Mouse (Mus musculus) C2C12 (cell line): ENCODE data around the gene Stx11. TPM values are rescaled to one million over a fixed set of nuclear protein-coding genes. Genes with fewer than 3 reads are reported as not detected.

ENCODE experiments used
- H3K27me3 ChIP-seq: one replicate; pipeline ENCODE4 v1.6.1; 2011; ENCODE audit not compliant: control insufficient read depth, insufficient read depth, insufficient read length
- H3K36me3 ChIP-seq: one replicate; pipeline ENCODE4 v1.6.1; 2011; ENCODE audit not compliant: control insufficient read depth, insufficient read depth
- H3K4me3 ChIP-seq: one replicate; pipeline ENCODE4 v1.5.1; 2011; ENCODE audit warnings: mild to moderate bottlenecking, control low read depth; ENCODE audit not compliant: poor library complexity, insufficient read depth, severe bottlenecking
- H3K79me2 ChIP-seq: one replicate; pipeline ENCODE4 v1.6.1; 2011; ENCODE audit not compliant: control insufficient read depth, insufficient read depth
- H3K79me3 ChIP-seq: one replicate; pipeline ENCODE4 v1.6.1; 2011; ENCODE audit warnings: low read depth, control low read depth
- H3ac ChIP-seq: one replicate; pipeline ENCODE3; 2011; ENCODE audit warnings: low read depth; ENCODE audit not compliant: control insufficient read depth, insufficient read length
- CEBPB ChIP-seq: IDR thresholded peaks from one replicate; pipeline ENCODE4 v1.6.1; 2011; ENCODE audit warnings: low read depth, mild to moderate bottlenecking, control low read depth, moderate library complexity
- CTCF ChIP-seq: IDR thresholded peaks from one replicate; pipeline ENCODE4 v1.5.1; 2011; ENCODE audit not compliant: control insufficient read depth, insufficient read depth, insufficient read length
- FOSL1 ChIP-seq: IDR thresholded peaks from one replicate; pipeline ENCODE4 v1.8.0; 2011; ENCODE audit warnings: mild to moderate bottlenecking, low read length; ENCODE audit not compliant: poor library complexity, insufficient read depth, severe bottlenecking
- MAX ChIP-seq: IDR thresholded peaks from one replicate; pipeline ENCODE4 v1.6.1; 2011; ENCODE audit warnings: mild to moderate bottlenecking, control low read depth
- MYOD1 ChIP-seq: IDR thresholded peaks from one replicate; pipeline ENCODE4 v1.6.1; 2011; ENCODE audit warnings: low read depth; ENCODE audit not compliant: control insufficient read depth, insufficient read length
- MYOG ChIP-seq: IDR thresholded peaks from one replicate; pipeline ENCODE4 v1.6.1; 2011; ENCODE audit not compliant: control insufficient read depth, insufficient read length; ENCODE audit errors: extremely low read depth
- USF1 ChIP-seq: IDR thresholded peaks from one replicate; pipeline ENCODE4 v1.6.1; 2011; ENCODE audit warnings: low read depth, mild to moderate bottlenecking, control low read depth, moderate library complexity
- polyA plus RNA-seq: library from polyadenylated mRNA; unstranded; fragments of >200 nt; fragmentation: generic; extraction: Trizol; gene quantifications from one replicate; pipeline ENCODE4 v1.2.1, GENCODE M21; 2012; ENCODE audit warnings: missing spikeins

Gene Stx11
- polyA plus RNA-seq, 1 experiment: 2.5 TPM

DNA sequence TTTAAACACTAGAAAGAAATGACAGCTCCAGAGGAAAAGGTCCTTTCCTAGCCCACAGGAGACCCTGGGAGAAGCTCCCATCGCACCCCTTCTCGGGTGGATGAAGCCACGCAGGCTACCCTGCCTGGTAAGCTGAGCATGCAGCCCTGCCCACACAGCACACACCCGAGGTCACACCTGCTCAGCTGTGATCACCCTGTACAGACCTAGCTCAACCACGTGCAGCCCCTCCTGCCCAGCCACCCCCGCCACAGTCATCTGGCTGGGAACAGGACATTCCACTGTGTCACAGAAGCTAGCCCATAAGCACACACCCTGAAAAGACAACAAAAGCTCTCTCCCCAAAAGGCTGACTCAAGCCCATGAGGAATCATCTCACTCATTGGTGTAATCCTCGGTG, 14.8 kb downstream of the Stx11 start:
- no peaks in the 10 kb centered on the region for H3K27me3 ChIP-seq
- no peaks in the 10 kb centered on the region for H3K36me3 ChIP-seq
- no peak for TF ChIP-seq CEBPB
- TF ChIP-seq MAX: no peak
- TF ChIP-seq FOSL1: no peak
- no peak for TF ChIP-seq MYOD1
- no peak for TF ChIP-seq CTCF
- TF ChIP-seq USF1: no peak
- TF ChIP-seq MYOG: no peak
- no peaks in the 10 kb centered on the region for H3K79me2 ChIP-seq
- H3ac ChIP-seq: no peak overlapping the region
- no peaks in the 10 kb centered on the region for H3K79me3 ChIP-seq
- H3K4me3 ChIP-seq: no peak overlapping the region

DNA sequence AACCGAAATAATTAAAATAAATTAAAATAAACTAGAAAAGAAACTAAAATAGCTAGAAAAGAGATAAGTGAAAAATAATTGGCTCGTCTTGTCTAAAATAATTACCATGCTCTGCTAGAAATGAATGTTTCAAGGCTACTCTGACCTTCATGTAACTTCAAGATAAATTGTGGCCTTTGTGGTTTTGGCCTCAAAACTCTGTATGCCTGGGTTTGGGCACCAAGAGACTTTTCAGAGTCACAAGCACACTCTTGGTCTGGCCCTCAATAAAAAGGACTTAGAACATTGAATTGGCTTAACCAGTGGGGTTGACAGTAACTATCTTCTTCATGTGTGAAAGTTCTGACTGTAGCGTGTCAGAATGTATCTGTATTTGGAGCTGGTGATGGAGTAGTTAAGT, 16.5 kb downstream of the Stx11 start:
- H3ac ChIP-seq: no peak overlapping the region
- TF ChIP-seq MYOD1: no peak
- no peak for TF ChIP-seq FOSL1
- TF ChIP-seq MYOG: no peak
- no peak for TF ChIP-seq MAX
- no peaks in the 10 kb centered on the region for H3K79me3 ChIP-seq
- no peaks in the 10 kb centered on the region for H3K79me2 ChIP-seq
- H3K4me3 ChIP-seq: no peak overlapping the region
- H3K27me3 ChIP-seq: no peaks in the 10 kb centered on the region
- no peaks in the 10 kb centered on the region for H3K36me3 ChIP-seq

DNA sequence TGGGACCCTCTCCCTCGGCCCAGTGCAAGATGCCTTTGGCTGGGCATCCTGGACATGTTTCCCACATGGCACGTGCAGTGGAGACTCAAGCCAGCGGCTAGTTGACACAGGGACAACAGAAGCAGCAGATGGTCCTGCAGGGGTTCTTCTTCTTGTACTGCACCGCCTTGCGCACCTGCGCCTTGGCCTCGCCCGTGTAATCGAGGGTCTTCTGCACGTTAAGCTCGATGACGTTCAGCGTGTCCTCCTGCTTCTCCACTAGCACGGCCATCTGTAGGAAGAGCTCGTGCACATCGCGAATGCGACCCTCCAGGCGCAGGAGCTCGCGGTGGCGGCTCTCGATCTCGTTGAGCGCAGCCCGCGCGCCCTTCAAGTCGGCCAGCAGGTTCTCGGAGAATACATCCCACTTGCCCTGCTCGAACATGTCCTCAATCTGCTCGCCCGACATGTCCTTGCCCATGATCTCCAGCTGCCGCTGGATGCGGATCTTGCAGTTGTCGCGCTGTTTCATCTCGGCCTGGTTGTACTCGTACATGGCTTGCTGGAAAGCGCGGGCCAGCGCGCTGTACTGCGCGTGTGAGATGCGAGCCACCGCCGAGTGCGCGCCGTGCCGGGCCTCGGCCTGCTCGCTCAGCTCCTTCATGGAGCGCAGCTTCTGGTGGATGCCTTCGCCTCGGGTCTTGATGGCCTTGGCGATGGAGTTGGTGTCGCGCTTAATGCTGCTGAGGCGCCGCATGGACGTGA, 22.9 kb downstream of the Stx11 start:
- TF ChIP-seq MAX (no peak), MYOD1 (no peak), FOSL1 (no peak), USF1 (no peak), CEBPB (no peak), MYOG (no peak), CTCF (no peak)
- H3K27me3 ChIP-seq: no peaks in the 10 kb centered on the region
- H3ac ChIP-seq: no peak overlapping the region
- H3K36me3 ChIP-seq: no peaks in the 10 kb centered on the region
- no peak overlapping the region for H3K4me3 ChIP-seq
- no peaks in the 10 kb centered on the region for H3K79me2 ChIP-seq
- H3K79me3 ChIP-seq: no peaks in the 10 kb centered on the region

DNA sequence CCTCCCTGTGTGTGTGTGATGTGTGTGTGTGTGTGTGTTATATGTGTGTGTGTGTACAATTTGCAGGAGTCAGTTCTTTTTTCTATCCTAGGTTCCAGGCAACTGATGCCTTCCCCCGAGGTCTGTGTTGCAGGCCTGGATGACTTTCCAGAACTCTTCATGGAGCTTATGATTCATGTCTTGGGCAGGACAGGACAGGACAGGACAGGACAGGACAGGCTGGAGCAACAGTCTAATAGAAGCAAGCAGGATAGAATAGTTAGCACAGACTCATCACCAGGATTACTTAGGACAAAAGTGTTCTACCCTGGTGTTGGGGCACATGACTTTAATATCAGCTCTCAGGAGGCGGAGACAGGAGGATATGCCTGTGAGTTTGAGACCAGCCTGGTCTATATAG, 25.3 kb downstream of the Stx11 start:
- Histone ChIP-seq H3K79me2 (no peaks in the 10 kb centered on the region), H3ac (no peak overlapping the region), H3K4me3 (no peak overlapping the region), H3K36me3 (no peaks in the 10 kb centered on the region), H3K27me3 (no peaks in the 10 kb centered on the region), H3K79me3 (no peaks in the 10 kb centered on the region)
- TF ChIP-seq MYOG (no peak), CTCF (no peak), MYOD1 (no peak), FOSL1 (no peak), MAX (no peak), CEBPB (no peak), USF1 (no peak)

DNA sequence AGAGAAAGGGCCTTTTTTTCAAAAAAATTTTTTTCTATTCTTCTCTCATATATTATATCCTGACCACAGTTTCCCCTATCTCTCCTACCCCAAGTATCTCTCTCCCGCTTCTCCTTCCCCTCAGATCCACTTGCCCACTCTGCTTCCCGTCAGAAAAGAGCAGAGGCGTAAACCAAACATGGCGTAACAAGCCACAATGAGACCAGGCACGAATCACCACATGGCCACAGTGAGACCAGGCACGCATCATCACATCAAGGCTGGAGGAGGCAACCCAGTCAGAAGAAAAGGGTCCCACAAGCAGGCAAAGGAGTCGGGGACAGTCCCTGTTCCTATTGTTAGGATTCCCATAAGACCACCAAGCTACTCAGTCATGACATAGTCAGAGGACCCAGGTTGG, 28.0 kb downstream of the Stx11 start:
- Histone ChIP-seq H3K27me3 (no peaks in the 10 kb centered on the region), H3K36me3 (no peaks in the 10 kb centered on the region), H3K79me3 (no peaks in the 10 kb centered on the region), H3ac (no peak overlapping the region), H3K79me2 (no peaks in the 10 kb centered on the region), H3K4me3 (no peak overlapping the region)
- no peak for TF ChIP-seq FOSL1
- TF ChIP-seq CTCF: no peak
- TF ChIP-seq CEBPB: no peak
- TF ChIP-seq MAX: no peak

DNA sequence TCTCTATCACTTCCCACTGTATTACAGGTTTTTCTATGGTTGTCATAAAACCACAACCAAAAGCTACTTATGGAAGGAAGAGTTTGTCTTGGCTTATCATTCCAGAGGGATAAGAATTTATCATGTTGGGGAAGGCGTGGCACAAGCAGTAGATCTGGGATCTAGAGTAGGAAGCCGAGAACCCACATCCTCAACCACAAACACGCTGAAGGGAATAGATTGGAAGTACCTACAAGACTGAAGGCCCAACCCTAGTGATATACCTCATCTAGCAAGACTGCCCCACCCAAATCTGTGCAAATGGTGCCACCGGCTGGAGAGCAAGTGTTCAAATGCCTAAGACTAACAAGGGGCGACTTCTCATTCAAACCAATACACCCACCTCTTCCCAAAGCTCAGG, 28.5 kb downstream of the Stx11 start:
- no peak overlapping the region for H3K4me3 ChIP-seq
- H3ac ChIP-seq: no peak overlapping the region
- no peaks in the 10 kb centered on the region for H3K79me3 ChIP-seq
- no peaks in the 10 kb centered on the region for H3K27me3 ChIP-seq
- TF ChIP-seq CEBPB (no peak), MAX (no peak), MYOD1 (no peak), FOSL1 (no peak), USF1 (no peak), CTCF (no peak), MYOG (no peak)
- H3K36me3 ChIP-seq: no peaks in the 10 kb centered on the region
- no peaks in the 10 kb centered on the region for H3K79me2 ChIP-seq
